Mouse (Mus musculus): ENCODE results near the gene Ppp1r15b. TPM values are rescaled to one million over a fixed set of nuclear protein-coding genes. Genes with fewer than 3 reads are reported as not detected.

Ppp1r15b gene
- total and polyA plus RNA-seq, 3 experiments, result 33.1 to 47.6 (median 47.5) TPM

DNA sequence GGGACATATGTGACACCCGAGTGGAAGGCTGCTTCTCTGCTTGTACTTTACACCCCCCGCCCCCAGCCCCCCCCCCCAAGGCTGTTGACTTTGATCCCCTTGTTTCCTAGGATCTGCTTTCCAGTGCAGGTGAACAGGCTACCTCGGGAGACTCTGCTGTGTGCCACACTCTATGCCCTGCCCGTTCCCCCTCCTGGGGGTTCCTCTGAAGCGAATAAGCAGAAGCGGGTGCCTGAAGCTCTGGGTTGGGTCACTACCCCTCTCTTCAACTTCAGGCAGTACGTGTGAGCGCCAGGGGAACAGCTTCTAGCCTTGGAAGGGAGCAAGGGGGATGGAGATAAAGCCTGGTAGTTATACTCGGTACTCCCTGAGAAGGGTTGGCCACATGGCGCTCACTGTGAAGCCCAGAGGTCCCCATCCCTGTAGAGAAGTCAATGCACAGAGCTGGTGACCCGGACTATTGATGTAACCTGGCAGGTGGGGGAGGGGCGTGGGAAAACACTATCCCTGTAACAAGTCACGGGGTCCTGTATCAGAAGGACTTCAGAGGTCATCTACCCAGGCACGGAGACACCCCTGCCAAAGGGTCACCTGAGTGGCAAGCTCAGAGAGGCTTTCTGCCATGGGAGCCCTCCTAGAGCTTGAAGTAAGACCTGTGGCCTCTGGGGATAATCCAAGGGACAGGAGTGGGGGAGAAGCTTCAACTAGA lies 46.1 kb upstream of the Ppp1r15b start:
- H3K27me3 ChIP-seq (replicated peaks), result no peaks in the 10 kb centered on the region
- H3K4me1 ChIP-seq (ENCODE audit: control insufficient read depth in 1 of 2, insufficient read depth in 2 of 2), result peaks cover 47 to 82% of the 10 kb centered on the region in 2 experiments
- DNase-seq (ENCODE audit: extremely low read depth), result no peak
- no peaks in the 10 kb centered on the region for H3K79me2 ChIP-seq (replicated peaks; ENCODE audit: control insufficient read depth, extremely low read depth, insufficient read depth, poor library complexity, severe bottlenecking)
- no peak for TF ChIP-seq ZNF384 (IDR thresholded peaks at IDR 0.05; ENCODE audit: low read depth, low read length)
- no peak for TF ChIP-seq GABPA (IDR thresholded peaks at IDR 0.05; ENCODE audit: insufficient replicate concordance, low read depth, low read length)
- no peak for TF ChIP-seq MXI1 (IDR thresholded peaks at IDR 0.05; ENCODE audit: low read depth, low read length)
- no peak for TF ChIP-seq TBP (conservative IDR thresholded peaks at IDR 0.05; ENCODE audit: low read depth, low read length)
- no peak for TF ChIP-seq NRF1 (IDR thresholded peaks at IDR 0.05; ENCODE audit: low read depth, low read length)
- TF ChIP-seq PAX5 (IDR thresholded peaks at IDR 0.05; ENCODE audit: low read length), result no peak
- TF ChIP-seq CHD1 (IDR thresholded peaks at IDR 0.05; ENCODE audit: low read depth, low read length), result no peak
- TF ChIP-seq EP300 (IDR thresholded peaks at IDR 0.05; ENCODE audit: low read length), result no peak
- TF ChIP-seq JUND (conservative IDR thresholded peaks at IDR 0.05; ENCODE audit: low read depth, low read length), result no peak
- no peak for TF ChIP-seq CTCF (conservative IDR thresholded peaks at IDR 0.05 in 1 of 2, IDR thresholded peaks at IDR 0.05 in 1 of 2; ENCODE audit: low read depth in 2 of 2, low read length in 2 of 2)
- TF ChIP-seq TCF12 (IDR thresholded peaks at IDR 0.05; ENCODE audit: low read depth, low read length), result no peak
- no peak for TF ChIP-seq MEF2A (IDR thresholded peaks at IDR 0.05; ENCODE audit: borderline replicate concordance, low read depth, low read length)
- no peak; the same call in 1 of the 2 replicates for TF ChIP-seq CHD2 (IDR thresholded peaks at IDR 0.05; ENCODE audit: low read length)
- no peak for TF ChIP-seq ZMIZ1 (IDR thresholded peaks at IDR 0.05; ENCODE audit: low read depth, low read length)
- no peak for TF ChIP-seq SMC3 (IDR thresholded peaks at IDR 0.05; ENCODE audit: low read depth, low read length)
- TF ChIP-seq UBTF (IDR thresholded peaks at IDR 0.05; ENCODE audit: low read depth, low read length), result no peak
- dilution Hi-C loops (cut with MboI; ENCODE audit: extremely low pct_ligation_motif_present, extremely low pct_unique_long_range_greater_than_20kb, low sequenced_read_pairs) (no loop called here), in situ Hi-C loops (cut with MboI; ENCODE audit: low pct_ligation_motif_present, low pct_unique_long_range_greater_than_20kb, low sequenced_read_pairs) (loop anchor here (5.0 kb wide), 1 partner anchor 33 kb away; no protein-coding TSS in a partner anchor)
- peaks cover 47 to 74% of the 10 kb centered on the region in 2 experiments for H3K36me3 ChIP-seq (replicated peaks in 1 of 2; ENCODE audit: control insufficient read depth in 1 of 2, insufficient read depth in 1 of 2, low read length in 1 of 2)
- H3K27ac ChIP-seq (ENCODE audit: insufficient read depth, low read depth), result peak overlapping the region; percentile 100
- H3K9me3 ChIP-seq (replicated peaks; ENCODE audit: low read length), result no peaks in the 10 kb centered on the region
- H3K9ac ChIP-seq (ENCODE audit: insufficient read depth, low read depth), result peak overlapping the region; percentile 49
- no peak overlapping the region for H3K4me3 ChIP-seq (replicated peaks in 1 of 3; ENCODE audit: low read depth in 2 of 3, low read length in 2 of 3, poor library complexity in 1 of 3)
- peak overlapping the region; percentile 65 for H3K4me2 ChIP-seq (ENCODE audit: insufficient read depth, low read depth, poor library complexity, severe bottlenecking)

DNA sequence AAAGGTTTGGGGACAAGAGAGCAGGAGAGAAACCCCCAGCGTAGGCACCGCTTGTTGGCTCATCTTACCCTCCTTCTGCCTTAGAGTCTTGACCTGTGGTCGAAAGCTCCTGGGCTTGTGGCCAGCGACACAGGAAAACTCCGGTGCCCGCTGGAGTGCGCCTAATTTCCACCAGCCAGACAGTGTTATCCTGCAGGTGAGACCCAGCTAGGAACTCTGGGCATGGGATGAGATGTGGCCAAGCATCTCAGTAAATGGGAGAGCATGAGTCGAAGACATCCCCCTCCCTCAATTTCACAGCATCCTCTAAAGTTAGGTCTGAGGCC lies 45.6 kb upstream of the Ppp1r15b start:
- Histone ChIP-seq H3K27me3 (replicated peaks) (no peaks in the 10 kb centered on the region), H3K27ac (ENCODE audit: insufficient read depth, low read depth) (no peak overlapping the region), H3K9me3 (replicated peaks; ENCODE audit: low read length) (no peaks in the 10 kb centered on the region), H3K36me3 (replicated peaks in 1 of 2; ENCODE audit: control insufficient read depth in 1 of 2, insufficient read depth in 1 of 2, low read length in 1 of 2) (peaks cover 50 to 74% of the 10 kb centered on the region in 2 experiments), H3K4me1 (ENCODE audit: control insufficient read depth in 1 of 2, insufficient read depth in 2 of 2) (peaks cover 47 to 77% of the 10 kb centered on the region in 2 experiments), H3K4me2 (ENCODE audit: insufficient read depth, low read depth, poor library complexity, severe bottlenecking) (no peak overlapping the region), H3K4me3 (replicated peaks in 1 of 3; ENCODE audit: low read depth in 2 of 3, low read length in 2 of 3, poor library complexity in 1 of 3) (no peak overlapping the region), H3K79me2 (replicated peaks; ENCODE audit: control insufficient read depth, extremely low read depth, insufficient read depth, poor library complexity, severe bottlenecking) (no peaks in the 10 kb centered on the region), H3K9ac (ENCODE audit: insufficient read depth, low read depth) (no peak overlapping the region)
- TF ChIP-seq CHD1 (IDR thresholded peaks at IDR 0.05; ENCODE audit: low read depth, low read length), result no peak
- no peak for TF ChIP-seq RCOR1 (conservative IDR thresholded peaks at IDR 0.05; ENCODE audit: low read depth, low read length)
- no peak for TF ChIP-seq ZNF384 (IDR thresholded peaks at IDR 0.05; ENCODE audit: low read depth, low read length)
- TF ChIP-seq JUN (IDR thresholded peaks at IDR 0.05; ENCODE audit: insufficient read depth, low read depth, low read length), result no peak
- no peak for TF ChIP-seq MYC (IDR thresholded peaks at IDR 0.05; ENCODE audit: low read depth, low read length)
- in situ Hi-C loops (cut with MboI; ENCODE audit: low pct_ligation_motif_present, low pct_unique_long_range_greater_than_20kb, low sequenced_read_pairs), result loop anchor here (5.0 kb wide), 1 partner anchor 33 kb away; no protein-coding TSS in a partner anchor
- DNase-seq (ENCODE audit: extremely low read depth), result no peak
- dilution Hi-C loops (cut with MboI; ENCODE audit: extremely low pct_ligation_motif_present, extremely low pct_unique_long_range_greater_than_20kb, low sequenced_read_pairs), result no loop called here

Measured in CH12.LX (cell line).